Mouse (Mus musculus) myocyte (in vitro differentiated cells): ENCODE measurements around the gene Ceacam20. TPM values are rescaled to one million over a fixed set of nuclear protein-coding genes. Genes with fewer than 3 reads are reported as not detected.
"Not testable (repeated sequence)": the region's sequence is repeated elsewhere in the genome, so short reads cannot be mapped to it uniquely, and the experiment has no call there.

Experiments used
- H3K27me3 ChIP-seq: one replicate; pipeline ENCODE4 v1.6.1; 2011; ENCODE audit not compliant: control insufficient read depth, insufficient read depth, insufficient read length
- H3K36me3 ChIP-seq: one replicate; pipeline ENCODE4 v1.6.1; 2011; ENCODE audit not compliant: control insufficient read depth, insufficient read depth
- H3K4me2 ChIP-seq: one replicate; pipeline ENCODE4 v1.6.1; 2011; ENCODE audit warnings: low read depth, control low read depth
- H3K4me3 ChIP-seq: one replicate; pipeline ENCODE4 v1.5.1; 2011; ENCODE audit warnings: mild to moderate bottlenecking, control low read depth, moderate library complexity
- H3K79me2 ChIP-seq: one replicate; pipeline ENCODE4 v1.6.1; 2011; ENCODE audit not compliant: control insufficient read depth, insufficient read depth
- H3ac ChIP-seq: one replicate; pipeline ENCODE4 v1.6.1; 2011; ENCODE audit not compliant: control insufficient read depth, insufficient read length
- CEBPB ChIP-seq: IDR thresholded peaks from 2 replicates; pipeline ENCODE4 v1.6.1; 2011; ENCODE audit warnings: mild to moderate bottlenecking, moderate library complexity; ENCODE audit not compliant: poor library complexity, insufficient read depth, severe bottlenecking
- E2F4 ChIP-seq: IDR thresholded peaks from one replicate; pipeline ENCODE4 v1.6.1; 2011; ENCODE audit warnings: mild to moderate bottlenecking, control low read depth, moderate library complexity; ENCODE audit not compliant: insufficient read depth
- MAX ChIP-seq: IDR thresholded peaks from one replicate; pipeline ENCODE4 v1.6.1; 2011; ENCODE audit warnings: low read depth, mild to moderate bottlenecking, control low read depth
- MYOD1 ChIP-seq, 3 experiments: IDR thresholded peaks; one replicate each; pipeline ENCODE4 v1.6.1; 2011; ENCODE audit warnings: control low read depth in 2 of 3, low read depth in 2 of 3, mild to moderate bottlenecking in 2 of 3, moderate library complexity in 1 of 3; ENCODE audit not compliant: insufficient read length in 2 of 3, control insufficient read depth in 1 of 3
- MYOG ChIP-seq, 3 experiments: IDR thresholded peaks; one replicate each; pipeline ENCODE4 v1.6.1; 2011; ENCODE audit warnings: control low read depth in 2 of 3, low read depth in 2 of 3, mild to moderate bottlenecking in 2 of 3; ENCODE audit not compliant: insufficient read length in 2 of 3, control insufficient read depth in 1 of 3, insufficient read depth in 1 of 3
- POLR2A ChIP-seq: IDR thresholded peaks from one replicate; pipeline ENCODE4 v1.6.1; 2011; ENCODE audit warnings: low read depth, mild to moderate bottlenecking, control low read depth, moderate library complexity; ENCODE audit not compliant: insufficient read length
- POLR2AphosphoS2 ChIP-seq: IDR thresholded peaks from one replicate; pipeline ENCODE4 v1.6.1; 2011; ENCODE audit warnings: low read depth, control low read depth; ENCODE audit not compliant: insufficient read length
- REST ChIP-seq: IDR thresholded peaks from one replicate; pipeline ENCODE4 v1.6.1; 2011; ENCODE audit warnings: mild to moderate bottlenecking, control low read depth, moderate library complexity; ENCODE audit not compliant: insufficient read depth, insufficient read length
- SRF ChIP-seq: IDR thresholded peaks from one replicate; pipeline ENCODE4 v1.6.1; 2011; ENCODE audit warnings: low read depth; ENCODE audit not compliant: control insufficient read depth, insufficient read length
- TCF12 ChIP-seq: IDR thresholded peaks from one replicate; pipeline ENCODE4 v1.6.1; 2011; ENCODE audit warnings: mild to moderate bottlenecking, control low read depth; ENCODE audit not compliant: poor library complexity, insufficient read depth, severe bottlenecking
- TCF3 ChIP-seq: IDR thresholded peaks from one replicate; pipeline ENCODE4 v1.6.1; 2011; ENCODE audit warnings: low read depth, control low read depth; ENCODE audit not compliant: insufficient read length
- USF1 ChIP-seq: IDR thresholded peaks from one replicate; pipeline ENCODE4 v1.6.1; 2011; ENCODE audit warnings: low read depth, mild to moderate bottlenecking, control low read depth, moderate library complexity
- polyA plus RNA-seq: library from polyadenylated mRNA; unstranded; fragments of >200 nt; fragmentation: generic; extraction: Trizol; gene quantifications from one replicate; pipeline ENCODE4 v1.2.1, GENCODE M21; 2012; ENCODE audit warnings: missing spikeins

Gene Ceacam20
- polyA plus RNA-seq, 1 experiment, result not detected

DNA sequence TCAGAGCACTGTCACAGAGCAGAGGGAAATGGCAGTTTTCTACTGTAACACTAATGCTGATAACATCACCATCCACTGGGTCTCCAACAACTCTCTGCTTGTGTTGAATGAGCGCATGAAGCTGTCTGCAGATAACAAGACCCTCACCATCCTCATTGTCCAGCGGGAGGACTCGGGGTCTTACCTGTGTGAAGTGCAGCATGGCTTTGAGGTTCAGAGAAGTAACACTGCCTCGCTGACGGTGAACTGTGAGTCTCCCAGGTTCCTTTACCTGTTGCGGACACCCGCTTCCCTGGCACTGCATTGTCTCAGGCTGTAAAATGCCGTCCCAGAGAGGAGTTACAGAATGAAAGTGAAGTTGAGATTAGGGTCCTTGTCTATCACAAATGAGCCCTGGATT lies 5.0 kb downstream of the Ceacam20 start:
- H3ac ChIP-seq, result no peak overlapping the region
- TF ChIP-seq MAX (no peak), POLR2A (no peak), POLR2AphosphoS2 (no peak), TCF3 (no peak), SRF (no peak), USF1 (no peak), MYOD1 (IDR thresholded peaks at IDR 0.05; ENCODE audit: control insufficient read depth in 1 of 3, insufficient read length in 2 of 3, low read depth in 2 of 3) (no peak), MYOG (IDR thresholded peaks at IDR 0.05; ENCODE audit: control insufficient read depth in 1 of 3, insufficient read depth in 1 of 3, insufficient read length in 2 of 3, low read depth in 2 of 3) (no peak), TCF12 (no peak), REST (no peak), CEBPB (no peak), E2F4 (no peak)
- H3K36me3 ChIP-seq, result no peaks in the 10 kb centered on the region
- H3K4me2 ChIP-seq, result no peak overlapping the region
- no peaks in the 10 kb centered on the region for H3K79me2 ChIP-seq
- H3K27me3 ChIP-seq, result no peaks in the 10 kb centered on the region
- H3K4me3 ChIP-seq, result no peak overlapping the region

DNA sequence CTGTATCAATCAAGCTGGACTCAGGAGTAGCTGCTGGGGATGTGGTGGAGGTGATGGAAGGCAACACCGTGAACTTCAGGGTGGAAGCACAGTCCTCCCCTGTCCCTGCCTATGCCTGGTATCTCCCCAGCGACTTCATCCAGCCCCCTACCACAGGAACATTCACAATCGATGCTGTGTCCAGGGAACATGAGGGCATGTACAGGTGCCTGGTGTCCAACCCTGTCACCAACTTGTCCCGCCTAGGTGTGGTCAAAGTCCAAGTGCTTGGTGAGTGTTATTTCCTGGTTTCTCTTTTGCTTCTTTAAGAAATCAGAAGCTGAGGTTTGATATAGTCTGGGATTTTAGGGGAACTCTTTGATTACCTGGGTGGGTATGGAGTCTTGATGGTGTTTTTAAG lies 6.3 kb downstream of the Ceacam20 start:
- Histone ChIP-seq H3K36me3 (no peaks in the 10 kb centered on the region), H3K79me2 (no peaks in the 10 kb centered on the region), H3K4me2 (no peak overlapping the region), H3K27me3 (no peaks in the 10 kb centered on the region), H3K4me3 (no peak overlapping the region), H3ac (no peak overlapping the region)
- TF ChIP-seq REST, result no peak
- TF ChIP-seq USF1, result no peak
- TF ChIP-seq MAX, result no peak
- TF ChIP-seq E2F4, result no peak
- no peak for TF ChIP-seq POLR2AphosphoS2
- no peak for TF ChIP-seq TCF3

DNA sequence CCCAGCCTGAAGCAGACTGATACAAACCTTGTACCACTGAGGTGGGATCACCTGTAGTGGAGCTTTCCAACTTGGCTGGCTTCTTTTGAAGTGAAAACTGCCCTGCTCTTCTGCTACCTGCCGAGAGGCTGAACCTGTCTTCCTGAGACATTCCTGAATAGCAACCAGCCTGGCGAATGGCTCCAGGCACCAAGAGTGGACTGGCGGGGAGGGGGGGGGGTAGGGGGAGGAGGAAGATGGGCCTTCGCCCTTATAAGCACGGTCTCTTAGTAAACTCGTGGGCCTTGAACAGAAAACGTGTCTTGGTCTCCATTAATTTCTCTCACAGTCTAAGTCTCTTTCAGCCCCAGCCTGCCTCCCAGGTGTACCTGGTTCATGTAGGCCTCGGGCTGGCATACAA lies 26.0 kb downstream of the Ceacam20 start, which contains the start of gene Nlrp9b:
Nlrp9b (plus strand) TSS at position 301 of the 400 bp plus-strand sequence.
- H3K36me3 ChIP-seq, H3K79me2 ChIP-seq, H3K4me2 ChIP-seq, H3K4me3 ChIP-seq, H3ac ChIP-seq, H3K27me3 ChIP-seq: not testable (repeated sequence)

DNA sequence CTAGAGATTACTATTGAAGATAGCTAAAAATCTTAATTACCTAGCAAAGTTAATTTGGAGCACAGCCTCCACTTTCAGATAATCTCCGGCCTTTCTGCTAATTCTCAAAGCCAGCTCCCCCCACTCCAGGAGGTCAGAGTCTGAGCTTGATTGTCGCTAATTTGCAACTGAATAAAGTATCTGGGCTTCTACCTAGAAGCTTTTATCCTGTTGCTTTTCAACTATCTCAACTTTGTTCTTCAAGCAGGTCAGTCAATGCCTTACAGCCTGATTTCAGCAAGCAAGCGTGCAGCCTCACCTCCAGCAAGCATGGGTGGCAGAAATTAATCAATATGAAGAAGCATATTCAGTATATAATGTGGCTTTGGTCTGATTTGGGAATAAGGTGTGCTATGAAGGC lies 31.5 kb downstream of the Ceacam20 start:
- H3K79me2 ChIP-seq, H3K36me3 ChIP-seq, H3K4me2 ChIP-seq, H3ac ChIP-seq, H3K4me3 ChIP-seq, H3K27me3 ChIP-seq: not testable (repeated sequence)

DNA sequence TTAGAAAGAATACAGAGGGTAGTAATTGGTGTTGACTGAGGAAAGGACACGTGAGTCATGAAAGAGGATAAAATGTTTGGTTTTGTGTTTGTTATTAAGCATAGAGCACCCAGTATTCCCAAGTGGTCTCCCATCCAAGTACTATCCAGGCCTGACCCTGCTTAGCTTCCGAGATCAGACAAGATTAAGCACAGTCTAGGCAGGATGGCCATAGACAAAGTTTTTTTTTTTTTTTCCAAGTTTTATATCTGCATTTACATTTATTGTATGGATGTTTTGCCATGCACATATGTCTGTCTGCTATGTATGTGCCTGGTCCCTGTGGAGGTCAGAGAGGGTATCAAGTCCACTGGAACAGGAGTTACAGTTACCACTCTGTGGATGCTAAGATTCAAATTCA lies 44.8 kb downstream of the Ceacam20 start:
- H3K79me2 ChIP-seq, result no peaks in the 10 kb centered on the region
- H3ac ChIP-seq, result no peak overlapping the region
- H3K27me3 ChIP-seq, result no peaks in the 10 kb centered on the region
- TF ChIP-seq MAX (no peak), SRF (no peak), TCF12 (no peak), USF1 (no peak), E2F4 (no peak), TCF3 (no peak), POLR2A (no peak), MYOD1 (IDR thresholded peaks at IDR 0.05; ENCODE audit: control insufficient read depth in 1 of 3, insufficient read length in 2 of 3, low read depth in 2 of 3) (no peak), POLR2AphosphoS2 (no peak), MYOG (IDR thresholded peaks at IDR 0.05; ENCODE audit: control insufficient read depth in 1 of 3, insufficient read depth in 1 of 3, insufficient read length in 2 of 3, low read depth in 2 of 3) (no peak), REST (no peak)
- H3K4me2 ChIP-seq, result no peak overlapping the region
- H3K36me3 ChIP-seq, result no peaks in the 10 kb centered on the region
- H3K4me3 ChIP-seq, result no peak overlapping the region

Other genes with a start within 250 kb of the Ceacam20 start
- 112 TPM for gene Tomm40, start 250.0 kb upstream of the Ceacam20 start, polyA plus RNA-seq
- 27.1 TPM for gene Nectin2, start 214.9 kb upstream of the Ceacam20 start, polyA plus RNA-seq
- 29.3 TPM for gene Bcam, start 194.4 kb upstream of the Ceacam20 start, polyA plus RNA-seq
- gene Cblc, start 168.6 kb upstream of the Ceacam20 start, polyA plus RNA-seq, result 0.90 TPM
- 19.2 TPM for gene Bcl3, start 142.6 kb upstream of the Ceacam20 start, polyA plus RNA-seq
- 0.05 TPM for gene Gm19345, start 113.4 kb upstream of the Ceacam20 start, polyA plus RNA-seq
- 0.02 TPM for gene Ceacam16, start 104.1 kb upstream of the Ceacam20 start, polyA plus RNA-seq
- 0.01 TPM for gene Ceacam19, start 77.4 kb upstream of the Ceacam20 start, polyA plus RNA-seq
- gene Pvr, start 44.3 kb upstream of the Ceacam20 start, polyA plus RNA-seq, result 39.7 TPM
- gene Igsf23, start 14.7 kb upstream of the Ceacam20 start, polyA plus RNA-seq, result 0.11 TPM
- gene Nlrp9b, start 26.1 kb downstream of the Ceacam20 start, polyA plus RNA-seq, result not detected
- not detected for gene Vmn1r91, start 134.3 kb downstream of the Ceacam20 start, polyA plus RNA-seq
- gene Gm16442, start 157.2 kb downstream of the Ceacam20 start, polyA plus RNA-seq, result not detected
- not detected for gene Vmn1r93, start 173.7 kb downstream of the Ceacam20 start, polyA plus RNA-seq
- gene Vmn1r94, start 203.0 kb downstream of the Ceacam20 start, polyA plus RNA-seq, result not detected
- gene Vmn1r95, start 228.3 kb downstream of the Ceacam20 start, polyA plus RNA-seq, result not detected
- not detected for gene Gm6164, start 240.2 kb downstream of the Ceacam20 start, polyA plus RNA-seq